Mouse (Mus musculus) cortical plate, adult 2 months (tissue): ENCODE data around the gene Cadm1. TPM values are rescaled to one million over a fixed set of nuclear protein-coding genes. Genes with fewer than 3 reads are reported as not detected.

Source experiments
- H3K27ac ChIP-seq: fragments of 200-500 bp; 2 replicates; pipeline ENCODE4 v1.5.1; 2012; ENCODE audit warnings: low read length, control low read depth, inconsistent platforms; ENCODE audit not compliant: insufficient read depth
- H3K4me1 ChIP-seq: fragments of 200-500 bp; 2 replicates; pipeline ENCODE4 v1.6.1; 2011; ENCODE audit warnings: low read length; ENCODE audit not compliant: control insufficient read depth, insufficient read depth
- H3K4me3 ChIP-seq: fragments of 200-500 bp; 2 replicates; pipeline ENCODE4 v1.5.1; 2011; ENCODE audit warnings: mild to moderate bottlenecking, low read length, control low read depth; ENCODE audit not compliant: insufficient read depth
- CTCF ChIP-seq: fragments of 200-500 bp; IDR thresholded peaks from 2 replicates; pipeline ENCODE4 v1.5.1; 2011; ENCODE audit warnings: mild to moderate bottlenecking, control low read depth, low read length; ENCODE audit not compliant: insufficient read depth; ENCODE audit errors: extremely low read depth
- POLR2A ChIP-seq: fragments of 200-500 bp; IDR thresholded peaks from 2 replicates; pipeline ENCODE4 v1.6.1; 2011; ENCODE audit warnings: mild to moderate bottlenecking, low read length, control low read depth; ENCODE audit not compliant: insufficient read depth; ENCODE audit errors: extremely low read depth
- polyA plus RNA-seq: library from polyadenylated mRNA; depleted of rRNA; stranded (reverse); fragments of >200 nt; gene quantifications from 2 replicates; pipeline ENCODE4 v1.2.3, GENCODE M21; 2012

The Cadm1 gene
- polyA plus RNA-seq, 1 experiment, result 104 TPM

- no peak overlapping the region for H3K27ac ChIP-seq
- no peak for TF ChIP-seq CTCF
- TF ChIP-seq POLR2A, result no peak
- H3K4me1 ChIP-seq, result no peaks in the 10 kb centered on the region
- no peak overlapping the region for H3K4me3 ChIP-seq
Observed at GRCm38 (mm10) chr9:47829846-47830245, 299.9 kb downstream of the Cadm1 start.

DNA sequence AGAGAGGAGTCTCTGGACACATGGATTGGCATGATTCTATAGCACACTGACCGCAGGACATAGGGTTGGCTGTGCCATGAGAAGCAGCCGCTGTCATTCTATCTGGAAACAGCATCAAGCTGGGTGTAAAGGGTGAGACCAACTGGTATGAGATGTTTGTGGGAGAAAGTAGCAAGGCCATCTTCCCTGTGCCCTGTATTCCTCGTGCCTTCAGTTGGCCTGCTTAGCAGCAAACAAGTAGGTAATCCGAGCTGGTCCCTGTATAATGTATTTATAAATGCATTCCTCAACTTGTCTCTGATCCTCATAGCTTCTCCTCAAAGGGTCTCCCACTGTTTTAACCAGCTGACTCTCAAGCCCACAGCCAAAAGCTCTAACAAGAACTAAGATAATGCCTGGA lies 301.4 kb downstream of the Cadm1 start:
- Histone ChIP-seq H3K4me3 (no peak overlapping the region), H3K4me1 (no peaks in the 10 kb centered on the region), H3K27ac (no peak overlapping the region)
- TF ChIP-seq CTCF (no peak), POLR2A (no peak)

DNA sequence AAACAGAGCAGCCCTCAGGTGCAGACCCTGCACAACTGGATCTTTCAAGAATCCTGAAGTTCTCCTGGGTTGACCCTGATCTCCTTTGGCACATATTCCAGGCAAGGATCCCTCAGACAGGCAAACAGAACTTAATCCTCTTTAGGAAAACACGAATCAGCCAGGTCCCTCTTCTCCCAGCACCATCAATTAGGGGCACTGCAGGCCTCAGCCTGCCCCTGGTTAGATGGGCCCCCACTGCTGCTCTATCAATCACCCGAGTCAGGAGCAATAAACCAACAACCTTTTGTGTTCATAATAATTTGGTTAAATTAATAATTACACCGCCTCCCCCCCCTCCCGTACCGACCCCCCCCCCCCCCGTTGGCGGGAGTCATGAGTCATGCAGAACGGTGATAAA lies 308.2 kb downstream of the Cadm1 start:
- TF ChIP-seq CTCF (no peak), POLR2A (no peak)
- Histone ChIP-seq H3K4me3 (no peak overlapping the region), H3K27ac (no peak overlapping the region), H3K4me1 (peaks cover 1% of the 10 kb centered on the region; the same call in 1 of the 2 replicates)

DNA sequence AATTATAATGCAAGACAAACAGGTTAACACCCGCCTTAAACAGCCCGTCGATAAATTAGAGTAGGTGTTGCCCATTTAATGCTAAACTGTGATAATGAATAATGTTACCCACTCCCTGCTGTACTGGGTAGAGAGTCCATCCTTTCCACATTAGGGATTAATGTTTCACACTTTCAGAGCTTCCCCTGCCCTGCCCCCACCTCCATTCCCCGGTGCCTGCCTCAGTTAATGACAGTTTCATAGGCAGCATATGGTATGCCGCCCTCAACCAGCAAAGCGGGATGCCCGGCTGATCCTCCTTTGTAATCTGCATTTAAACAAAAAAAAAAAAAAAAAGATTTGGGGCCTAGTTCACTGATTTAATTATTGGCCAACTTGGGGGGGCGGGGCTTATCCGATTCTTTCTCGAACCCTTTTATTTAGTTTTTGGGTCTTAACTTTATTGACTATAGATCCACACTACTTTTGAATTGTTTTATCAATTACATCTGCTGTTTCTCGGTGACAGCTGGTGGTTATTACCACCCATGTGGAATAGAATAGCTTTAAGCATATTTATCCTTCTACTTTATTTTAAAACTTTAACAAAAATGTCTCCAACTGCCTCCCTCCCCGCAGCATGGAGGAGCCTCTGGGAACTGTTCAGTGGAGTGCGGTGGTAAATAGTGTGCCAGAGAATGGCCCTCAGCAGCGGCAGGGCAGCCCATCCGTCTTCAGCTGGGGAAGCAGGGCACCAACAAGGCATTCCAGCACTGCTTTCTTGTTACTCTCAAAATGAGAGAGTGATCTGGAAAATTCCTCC lies 309.1 kb downstream of the Cadm1 start:
- Histone ChIP-seq H3K4me3 (no peak overlapping the region), H3K27ac (0 out of 2 replicates have a peak overlapping the region, but pooled peaks have one; percentile 3), H3K4me1 (peaks cover 1% of the 10 kb centered on the region; the same call in 1 of the 2 replicates)

DNA sequence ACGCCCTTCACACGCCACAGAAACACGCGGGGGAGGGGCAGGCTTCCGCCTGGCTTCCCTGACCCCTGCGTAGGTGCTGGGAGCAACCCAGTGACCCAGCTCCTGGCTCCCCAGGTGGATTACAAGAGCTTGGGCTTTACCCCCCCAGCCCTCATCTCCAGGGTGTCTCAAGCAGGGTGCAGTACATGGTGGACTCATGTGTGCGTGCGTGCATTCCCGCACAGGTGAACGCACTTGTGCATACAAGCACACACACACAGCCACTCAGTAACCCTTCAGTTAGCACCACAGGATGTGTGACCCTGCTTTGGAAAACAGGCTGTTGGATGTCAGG lies 309.7 kb downstream of the Cadm1 start:
- H3K4me3 ChIP-seq, result no peak overlapping the region
- TF ChIP-seq CTCF (no peak), POLR2A (no peak)
- peaks cover 1% of the 10 kb centered on the region; the same call in 1 of the 2 replicates for H3K4me1 ChIP-seq
- 0 out of 2 replicates have a peak overlapping the region, but pooled peaks have one; percentile 3 for H3K27ac ChIP-seq

More for the DNA sequence above, 309.1 kb downstream of the Cadm1 start:
- TF ChIP-seq POLR2A (no peak), CTCF (no peak)

GRCm38 (mm10) chr9:47843328-47843727 lies 313.4 kb downstream of the Cadm1 start:
- peaks cover 1% of the 10 kb centered on the region; the same call in 1 of the 2 replicates for H3K4me1 ChIP-seq
- TF ChIP-seq POLR2A (no peak), CTCF (no peak)
- no peak overlapping the region for H3K27ac ChIP-seq
- H3K4me3 ChIP-seq, result no peak overlapping the region

- Histone ChIP-seq H3K27ac (no peak overlapping the region), H3K4me3 (no peak overlapping the region), H3K4me1 (peaks cover 1% of the 10 kb centered on the region; the same call in 1 of the 2 replicates)
- TF ChIP-seq POLR2A, result no peak
- no peak for TF ChIP-seq CTCF
Observed at GRCm38 (mm10) chr9:47846275-47846674, 316.3 kb downstream of the Cadm1 start.

DNA sequence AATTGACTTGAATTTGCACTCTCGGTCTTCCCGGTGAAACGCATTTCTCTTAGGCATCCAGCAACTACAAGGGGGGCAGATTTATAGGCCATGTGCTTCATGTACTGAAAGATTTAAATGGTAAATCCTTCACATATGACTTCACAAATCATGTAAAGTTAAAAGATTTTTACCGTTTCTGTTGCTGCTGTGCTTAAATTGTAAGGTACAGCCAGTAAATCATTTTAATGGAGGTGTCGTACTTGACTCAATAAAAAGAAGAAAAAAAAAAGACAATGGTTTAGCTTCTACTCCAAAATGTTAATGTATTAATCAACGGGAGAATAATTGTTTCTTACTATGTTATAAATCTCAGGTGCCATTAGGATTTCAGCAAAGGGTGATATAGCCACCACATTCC lies 317.0 kb downstream of the Cadm1 start:
- Histone ChIP-seq H3K4me1 (peaks cover 1% of the 10 kb centered on the region; the same call in 1 of the 2 replicates), H3K27ac (no peak overlapping the region), H3K4me3 (no peak overlapping the region)
- TF ChIP-seq CTCF (no peak), POLR2A (no peak)

- TF ChIP-seq POLR2A (no peak), CTCF (no peak)
- no peak overlapping the region for H3K27ac ChIP-seq
Observed at GRCm38 (mm10) chr9:47847797-47848196, 317.8 kb downstream of the Cadm1 start.

DNA sequence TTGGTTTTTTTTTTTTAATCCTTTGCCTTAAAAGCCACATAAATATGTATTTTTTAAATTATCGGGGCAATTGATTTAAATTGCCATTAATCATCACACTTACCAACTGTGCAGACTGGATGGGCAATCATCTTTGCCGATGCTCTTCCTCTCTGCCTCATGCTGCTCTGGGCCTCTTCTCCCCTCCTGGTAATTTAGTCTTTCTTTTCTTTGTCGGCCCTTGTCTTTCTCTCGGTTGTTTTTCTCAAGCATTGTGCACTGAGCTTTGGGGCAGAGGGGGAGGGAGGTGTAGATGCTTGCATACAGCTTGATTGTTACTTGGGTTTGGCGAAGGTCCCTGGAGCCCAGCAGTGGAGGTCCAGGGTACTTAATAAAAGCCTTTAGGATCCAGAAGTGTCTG lies 318.8 kb downstream of the Cadm1 start:
- Histone ChIP-seq H3K4me3 (no peak overlapping the region), H3K4me1 (no peaks in the 10 kb centered on the region), H3K27ac (no peak overlapping the region)
- TF ChIP-seq CTCF (no peak), POLR2A (no peak)

More at GRCm38 (mm10) chr9:47847797-47848196, 317.8 kb downstream of the Cadm1 start:
- no peak overlapping the region for H3K4me3 ChIP-seq
- no peaks in the 10 kb centered on the region for H3K4me1 ChIP-seq
